Mouse (Mus musculus) midbrain, embryonic 11.5 days (tissue): ENCODE results near the gene Agtpbp1. TPM values are rescaled to one million over a fixed set of nuclear protein-coding genes. Genes with fewer than 3 reads are reported as not detected.
A peak's percentile ranks its signal among the peaks of the same experiment; 100 is the strongest.

Experiments used
- ATAC-seq: fragments of 200-750 bp; cut with Nextera tagmentation; 2 replicates; pipeline ENCODE4 v1.8.0; 2017; ENCODE audit warnings: moderate TSS enrichment, moderate library complexity; ENCODE audit not compliant: low FRiP score
- DNase-seq: peaks from one replicate; pipeline ENCODE4 v3.0.0; 2015; ENCODE audit warnings: low spot score; ENCODE audit errors: missing footprints
- H3K27ac ChIP-seq: fragments of 300-500 bp; sonication (generic); 2 replicates; pipeline ENCODE4 v1.5.1; 2014; ENCODE audit warnings: low read depth, low read length
- H3K27me3 ChIP-seq: fragments of 300-500 bp; sonication (generic); 2 replicates; pipeline ENCODE4 v1.6.1; 2014; ENCODE audit warnings: mild to moderate bottlenecking, low read length, moderate library complexity, mixed read lengths; ENCODE audit not compliant: control insufficient read depth, insufficient read depth
- H3K36me3 ChIP-seq: fragments of 300-500 bp; sonication (generic); 2 replicates; pipeline ENCODE4 v1.6.1; 2014; ENCODE audit warnings: mild to moderate bottlenecking, low read length, moderate library complexity, mixed read lengths; ENCODE audit not compliant: control insufficient read depth, insufficient read depth
- H3K4me1 ChIP-seq: fragments of 300-500 bp; sonication (generic); 2 replicates; pipeline ENCODE4 v1.6.1; 2014; ENCODE audit warnings: low read length; ENCODE audit not compliant: control insufficient read depth, insufficient read depth
- H3K4me2 ChIP-seq: fragments of 300-500 bp; sonication (generic); 2 replicates; pipeline ENCODE4 v1.6.1; 2014; ENCODE audit warnings: mild to moderate bottlenecking, moderate library complexity
- H3K4me3 ChIP-seq: fragments of 300-500 bp; sonication (generic); 2 replicates; pipeline ENCODE4 v1.5.1; 2014; ENCODE audit warnings: low read depth, low read length
- H3K9ac ChIP-seq: fragments of 300-500 bp; sonication (generic); 2 replicates; pipeline ENCODE4 v1.6.1; 2014; ENCODE audit warnings: low read length
- H3K9me3 ChIP-seq: fragments of 300-500 bp; sonication (generic); 2 replicates; pipeline ENCODE4 v1.6.1; 2016; ENCODE audit warnings: low read length; ENCODE audit not compliant: control insufficient read depth
- WGBS: fragments of 180-500 bp; shearing (Covaris S2); extraction: QIAGEN DNeasy Blood & Tissue Kit; methylation state at CpG from one replicate; pipeline ENCODE4 v1.1.7; 2014; 5-methylcytosine and 5-hydroxymethylcytosine counted together
- polyA plus RNA-seq: library from polyadenylated mRNA; unstranded; fragments of >200 nt; fragmentation: Nextera tagmentation; extraction: Ambion mirVana; gene quantifications from 2 replicates; pipeline ENCODE4 v1.2.1, GENCODE M21; 2014

Agtpbp1 gene
- polyA plus RNA-seq, 1 experiment from 2014 or later: 22.9 TPM

DNA sequence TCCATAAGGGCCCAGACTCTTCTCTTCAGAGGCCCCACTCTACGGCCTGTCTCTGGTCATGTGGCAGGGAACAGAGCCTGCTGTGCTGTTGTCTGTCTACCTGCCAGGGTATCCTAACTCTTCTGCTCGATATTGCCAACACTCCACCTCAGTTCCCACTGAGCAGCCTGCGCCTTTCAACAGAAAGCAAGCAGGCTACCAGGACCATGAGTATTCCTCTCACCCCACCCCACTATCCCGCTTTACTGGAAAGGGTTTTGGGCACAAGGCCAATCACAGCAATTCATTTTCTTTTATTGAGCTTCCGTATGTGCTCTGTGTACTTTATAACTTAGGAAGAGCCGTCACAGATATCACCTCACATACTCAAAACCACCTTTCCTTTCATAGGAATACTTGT, 131.4 kb downstream of the Agtpbp1 start:
- Histone ChIP-seq H3K4me2 (no peak overlapping the region), H3K4me3 (no peak overlapping the region), H3K9ac (no peak overlapping the region), H3K9me3 (no peaks in the 10 kb centered on the region), H3K36me3 (no peaks in the 10 kb centered on the region), H3K27me3 (no peaks in the 10 kb centered on the region), H3K4me1 (peaks cover 3% of the 10 kb centered on the region; the same call in 1 of the 2 replicates), H3K27ac (no peak overlapping the region)
- 76% methylated on average over 6 of the region's 6 CpGs for WGBS
- ATAC-seq (no peak), DNase-seq (peak; percentile 45)

DNA sequence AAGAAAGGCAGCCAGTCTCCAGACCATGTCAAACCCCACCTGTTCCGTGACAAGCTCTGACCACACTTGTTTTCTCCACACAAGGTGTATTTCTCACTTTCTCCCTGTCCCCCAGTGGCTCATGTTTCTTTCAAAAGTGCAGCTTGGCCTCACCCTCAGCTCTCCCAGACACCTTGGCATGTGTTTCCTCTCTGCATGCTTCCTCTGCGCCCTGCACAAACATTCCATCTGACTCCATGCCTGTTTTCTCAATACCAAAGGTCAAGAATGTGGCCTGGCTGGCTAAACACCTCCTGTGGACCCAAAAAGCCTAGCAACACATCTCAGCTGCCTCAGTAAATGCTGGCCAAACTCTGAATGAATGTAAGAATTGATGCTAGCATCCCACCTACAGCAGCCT, 132.0 kb downstream of the Agtpbp1 start:
- peaks cover 3% of the 10 kb centered on the region; the same call in 1 of the 2 replicates for H3K4me1 ChIP-seq
- H3K9me3 ChIP-seq: no peaks in the 10 kb centered on the region
- H3K27me3 ChIP-seq: no peaks in the 10 kb centered on the region
- ATAC-seq: no peak
- no peak overlapping the region for H3K4me3 ChIP-seq
- no peak for DNase-seq
- H3K4me2 ChIP-seq: no peak overlapping the region
- WGBS: 66% methylated on average over 2 of the region's 2 CpGs
- H3K9ac ChIP-seq: no peak overlapping the region
- no peak overlapping the region for H3K27ac ChIP-seq
- H3K36me3 ChIP-seq: no peaks in the 10 kb centered on the region

DNA sequence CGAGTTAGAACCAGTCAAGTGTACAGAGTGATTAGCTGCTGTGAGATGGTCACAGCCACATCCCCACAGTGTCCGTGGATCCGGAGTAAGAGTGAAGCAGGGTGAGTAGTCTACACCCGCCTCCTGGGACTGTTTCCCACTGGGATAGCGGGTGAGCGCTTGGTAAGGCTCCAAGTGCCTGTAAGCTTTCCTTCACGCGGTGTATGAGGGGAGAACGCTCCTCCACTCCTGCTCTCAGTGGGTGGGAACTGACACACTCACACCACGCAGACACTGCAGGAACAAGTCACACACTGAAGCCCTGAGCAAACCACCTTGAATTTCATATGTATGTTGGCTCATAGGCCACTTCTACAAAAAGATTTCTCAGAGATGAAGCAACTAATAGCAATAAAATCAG, 134.2 kb downstream of the Agtpbp1 start:
- peaks cover 3% of the 10 kb centered on the region; the same call in 1 of the 2 replicates for H3K4me1 ChIP-seq
- H3K27ac ChIP-seq: no peak overlapping the region
- H3K27me3 ChIP-seq: no peaks in the 10 kb centered on the region
- no peak overlapping the region for H3K9ac ChIP-seq
- DNase-seq (no peak), ATAC-seq (no peak)
- no peak overlapping the region for H3K4me2 ChIP-seq
- WGBS: 87% methylated on average over 10 of the region's 10 CpGs
- no peak overlapping the region for H3K4me3 ChIP-seq
- no peaks in the 10 kb centered on the region for H3K9me3 ChIP-seq
- H3K36me3 ChIP-seq: no peaks in the 10 kb centered on the region

DNA sequence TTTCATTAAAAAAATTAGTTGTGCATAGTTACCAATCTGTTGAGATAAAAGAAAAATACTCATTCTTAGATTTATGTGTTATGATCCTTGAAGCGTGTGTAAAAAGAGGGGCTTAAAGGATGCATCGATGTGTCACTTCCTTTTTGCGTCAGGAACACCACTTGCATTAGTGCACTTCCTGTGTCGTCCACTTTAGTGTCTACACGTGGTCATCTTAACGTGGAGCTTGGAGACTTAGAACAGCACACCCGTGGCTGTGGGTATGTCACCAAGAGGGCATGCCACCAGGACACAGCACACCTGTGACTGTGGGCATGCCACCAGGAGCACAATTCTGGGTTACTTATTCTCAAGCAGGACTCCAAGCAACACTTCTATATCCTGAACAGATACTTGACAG, 137.9 kb downstream of the Agtpbp1 start:
- Histone ChIP-seq H3K4me3 (no peak overlapping the region), H3K4me2 (no peak overlapping the region), H3K36me3 (no peaks in the 10 kb centered on the region), H3K4me1 (no peaks in the 10 kb centered on the region), H3K27ac (no peak overlapping the region), H3K27me3 (no peaks in the 10 kb centered on the region), H3K9ac (no peak overlapping the region), H3K9me3 (no peaks in the 10 kb centered on the region)
- DNase-seq: no peak
- 89% methylated on average over 7 of the region's 7 CpGs for WGBS
- ATAC-seq: no peak

- H3K4me2 ChIP-seq: no peak overlapping the region
- no peak for DNase-seq
- no peak overlapping the region for H3K9ac ChIP-seq
- no peak overlapping the region for H3K4me3 ChIP-seq
- WGBS: 89% methylated on average over 5 of the region's 5 CpGs
- H3K27me3 ChIP-seq: no peaks in the 10 kb centered on the region
- ATAC-seq: no peak
- H3K9me3 ChIP-seq: no peaks in the 10 kb centered on the region
- H3K4me1 ChIP-seq: no peaks in the 10 kb centered on the region
- no peaks in the 10 kb centered on the region for H3K36me3 ChIP-seq
- H3K27ac ChIP-seq: no peak overlapping the region
Measured at GRCm38 (mm10) chr13:59445179-59445578, 139.8 kb downstream of the Agtpbp1 start.

GRCm38 (mm10) chr13:59444371-59444770, 140.7 kb downstream of the Agtpbp1 start:
- ATAC-seq (no peak), DNase-seq (no peak)
- Histone ChIP-seq H3K27me3 (no peaks in the 10 kb centered on the region), H3K4me2 (no peak overlapping the region), H3K4me1 (no peaks in the 10 kb centered on the region), H3K9ac (no peak overlapping the region), H3K4me3 (no peak overlapping the region), H3K27ac (no peak overlapping the region), H3K9me3 (no peaks in the 10 kb centered on the region), H3K36me3 (no peaks in the 10 kb centered on the region)
- 79% methylated on average over 6 of the region's 6 CpGs for WGBS

GRCm38 (mm10) chr13:59439683-59440082, 145.3 kb downstream of the Agtpbp1 start:
- Histone ChIP-seq H3K27me3 (no peaks in the 10 kb centered on the region), H3K4me3 (no peak overlapping the region), H3K9ac (no peak overlapping the region), H3K36me3 (no peaks in the 10 kb centered on the region), H3K4me1 (no peaks in the 10 kb centered on the region), H3K9me3 (no peaks in the 10 kb centered on the region), H3K4me2 (no peak overlapping the region), H3K27ac (no peak overlapping the region)
- WGBS: 71% methylated on average over 1 of the region's 1 CpGs
- ATAC-seq: no peak
- DNase-seq: no peak

GRCm38 (mm10) chr13:59434554-59434953, 150.5 kb downstream of the Agtpbp1 start:
- WGBS: 92% methylated on average over 1 of the region's 1 CpGs
- ATAC-seq: no peak

DNA sequence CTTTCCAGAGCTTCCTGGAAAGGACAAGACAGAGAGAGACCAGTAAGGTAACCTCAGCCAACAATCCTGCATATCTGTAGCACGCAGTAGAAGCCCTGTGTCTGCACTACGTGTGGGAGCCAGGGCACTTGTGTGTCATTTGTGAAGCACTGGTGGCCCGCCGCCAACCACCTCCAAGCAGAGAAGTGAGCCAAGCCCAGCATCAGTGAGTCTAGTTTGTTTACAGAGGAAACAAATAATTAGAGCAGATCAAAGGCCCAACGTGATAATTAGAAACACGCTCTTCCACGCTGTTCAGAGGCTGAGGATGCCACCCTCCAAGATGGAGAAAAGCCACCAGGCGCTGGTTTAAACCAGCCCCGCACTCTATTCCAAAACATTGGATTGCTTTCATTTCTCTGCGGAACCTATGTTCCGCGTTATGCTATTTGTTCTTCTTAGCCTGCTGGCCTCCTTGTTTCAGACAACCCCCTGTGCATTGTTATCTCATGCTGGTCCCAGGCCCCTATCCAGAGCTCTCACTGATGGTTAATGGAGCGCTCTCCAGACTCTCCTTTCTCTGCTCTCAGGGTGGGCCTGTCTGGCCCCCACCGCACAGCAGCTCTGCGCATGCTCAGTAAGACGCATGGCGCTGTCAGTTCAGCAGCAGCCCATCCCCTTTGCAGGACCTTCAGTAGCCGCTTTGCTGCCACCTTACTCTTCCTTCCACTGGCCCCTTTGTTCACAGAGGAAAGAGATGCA, 153.7 kb downstream of the Agtpbp1 start:
- ATAC-seq (no peak), DNase-seq (peak; percentile 76)
- H3K27ac ChIP-seq: no peak overlapping the region
- H3K4me3 ChIP-seq: no peak overlapping the region
- H3K36me3 ChIP-seq: no peaks in the 10 kb centered on the region
- no peak overlapping the region for H3K4me2 ChIP-seq
- no peaks in the 10 kb centered on the region for H3K4me1 ChIP-seq
- 74% methylated on average over 18 of the region's 18 CpGs for whole genome bisulfite sequencing
- H3K27me3 ChIP-seq: no peaks in the 10 kb centered on the region
- H3K9me3 ChIP-seq: no peaks in the 10 kb centered on the region
- H3K9ac ChIP-seq: no peak overlapping the region

More at GRCm38 (mm10) chr13:59434554-59434953, 150.5 kb downstream of the Agtpbp1 start:
- Histone ChIP-seq H3K4me2 (no peak overlapping the region), H3K27me3 (no peaks in the 10 kb centered on the region), H3K4me3 (no peak overlapping the region), H3K4me1 (no peaks in the 10 kb centered on the region), H3K36me3 (no peaks in the 10 kb centered on the region), H3K9ac (no peak overlapping the region), H3K27ac (no peak overlapping the region), H3K9me3 (no peaks in the 10 kb centered on the region)
- peak; percentile 44 for DNase-seq
